Mouse (Mus musculus) hindbrain, embryonic 12.5 days (tissue): ENCODE measurements around the gene Xlr5a. TPM values are rescaled to one million over a fixed set of nuclear protein-coding genes. Genes with fewer than 3 reads are reported as not detected.
"Not testable (repeated sequence)": the region's sequence is repeated elsewhere in the genome, so short reads cannot be mapped to it uniquely, and the experiment has no call there.

ENCODE experiments used
- ATAC-seq: fragments of 200-750 bp; cut with Nextera tagmentation; 2 replicates; pipeline ENCODE4 v1.8.0; 2017; ENCODE audit warnings: moderate TSS enrichment; ENCODE audit not compliant: low FRiP score
- H3K27ac ChIP-seq: fragments of 300-500 bp; sonication (generic); 2 replicates; pipeline ENCODE4 v1.5.1; 2016; ENCODE audit warnings: mild to moderate bottlenecking
- H3K27me3 ChIP-seq: fragments of 300-500 bp; sonication (generic); 2 replicates; pipeline ENCODE4 v1.6.1; 2016; ENCODE audit warnings: mild to moderate bottlenecking
- H3K36me3 ChIP-seq: fragments of 300-500 bp; sonication (generic); 2 replicates; pipeline ENCODE4 v1.6.1; 2016; ENCODE audit warnings: mild to moderate bottlenecking
- H3K4me1 ChIP-seq: fragments of 300-500 bp; sonication (generic); 2 replicates; pipeline ENCODE4 v1.6.1; 2016
- H3K4me2 ChIP-seq: fragments of 300-500 bp; sonication (generic); replicated peaks from 2 replicates; pipeline ENCODE4 v1.6.1; 2016; ENCODE audit warnings: mild to moderate bottlenecking
- H3K4me3 ChIP-seq: fragments of 300-500 bp; sonication (generic); 2 replicates; pipeline ENCODE4 v1.5.1; 2016; ENCODE audit warnings: mild to moderate bottlenecking
- H3K9ac ChIP-seq: fragments of 300-500 bp; sonication (generic); 2 replicates; pipeline ENCODE4 v1.6.1; 2016; ENCODE audit warnings: mild to moderate bottlenecking, moderate library complexity
- H3K9me3 ChIP-seq: fragments of 300-500 bp; sonication (generic); replicated peaks from 2 replicates; pipeline ENCODE4 v1.6.1; 2016; ENCODE audit warnings: mild to moderate bottlenecking
- WGBS: fragments of 180-500 bp; shearing (Covaris S2); methylation state at CpG from one replicate; pipeline ENCODE4 v1.1.7; 2016; 5-methylcytosine and 5-hydroxymethylcytosine counted together
- polyA plus RNA-seq: library from polyadenylated mRNA; unstranded; fragments of >200 nt; fragmentation: Nextera tagmentation; extraction: Ambion mirVana; gene quantifications from 2 replicates; pipeline ENCODE4 v1.2.1, GENCODE M21; 2016

Xlr5a gene
- polyA plus RNA-seq, 1 experiment from 2014 or later: not detected

GRCm38 (mm10) chrX:73229288-73229687 is 63.5 kb downstream of the Xlr5a start:
- H3K4me2 ChIP-seq: peak overlapping the region; percentile 71
- peak overlapping the region; percentile 92 for H3K27ac ChIP-seq
- peaks cover 11% of the 10 kb centered on the region; the same call in 1 of the 2 replicates for H3K27me3 ChIP-seq
- no peaks in the 10 kb centered on the region for H3K9me3 ChIP-seq
- no peaks in the 10 kb centered on the region for H3K36me3 ChIP-seq
- no peaks in the 10 kb centered on the region for H3K4me1 ChIP-seq
- ATAC-seq: no peak
- WGBS: 43% methylated on average over 3 of the region's 3 CpGs
- H3K9ac ChIP-seq: peak overlapping the region; percentile 72
- H3K4me3 ChIP-seq: peak overlapping the region; percentile 62

GRCm38 (mm10) chrX:73228606-73229214 is 64.1 kb downstream of the Xlr5a start:
- peak; percentile 64 for ATAC-seq
- H3K9ac ChIP-seq: peak overlapping the region; percentile 72
- peak overlapping the region; percentile 71 for H3K4me2 ChIP-seq
- WGBS: 24% methylated on average over 47 of the region's 51 CpGs
- no peaks in the 10 kb centered on the region for H3K36me3 ChIP-seq
- peak overlapping the region; percentile 62 for H3K4me3 ChIP-seq
- H3K27ac ChIP-seq: peak overlapping the region; percentile 92
- no peaks in the 10 kb centered on the region for H3K9me3 ChIP-seq
- peaks cover 11% of the 10 kb centered on the region; the same call in 1 of the 2 replicates for H3K27me3 ChIP-seq
- H3K4me1 ChIP-seq: no peaks in the 10 kb centered on the region

- Histone ChIP-seq H3K36me3 (no peaks in the 10 kb centered on the region), H3K27ac (peak within 1 kb of the TSS; percentile 92), H3K9ac (peak within 1 kb of the TSS; percentile 72), H3K4me2 (peak within 1 kb of the TSS; percentile 71), H3K4me3 (peak within 1 kb of the TSS; percentile 62), H3K9me3 (no peaks in the 10 kb centered on the region), H3K27me3 (peaks cover 11% of the 10 kb centered on the region; the same call in 1 of the 2 replicates), H3K4me1 (no peaks in the 10 kb centered on the region)
- WGBS: 21% methylated on average over 39 of the region's 39 CpGs
- peak; percentile 97 for ATAC-seq
Measured at GRCm38 (mm10) chrX:73227914-73228605, 64.7 kb downstream of the Xlr5a start, which contains the start of gene F8a. F8a (plus strand) TSS chrX:73228291.

- Histone ChIP-seq H3K4me1 (no peaks in the 10 kb centered on the region), H3K4me2 (no peak overlapping the region), H3K36me3 (no peaks in the 10 kb centered on the region), H3K9me3 (no peaks in the 10 kb centered on the region), H3K4me3 (no peak overlapping the region), H3K27ac (no peak overlapping the region), H3K9ac (no peak overlapping the region), H3K27me3 (peaks cover 11% of the 10 kb centered on the region; the same call in 1 of the 2 replicates)
- 53% methylated on average over 1 of the region's 1 CpGs for WGBS
- no peak for ATAC-seq
Measured at GRCm38 (mm10) chrX:73225365-73225764, 67.4 kb downstream of the Xlr5a start.

GRCm38 (mm10) chrX:73213819-73214564 is 78.8 kb downstream of the Xlr5a start, which contains the start of gene Xlr4b:
Xlr4b (plus strand) TSS chrX:73214333.
- not testable (repeated sequence) for H3K9ac ChIP-seq, H3K27ac ChIP-seq, H3K4me1 ChIP-seq, H3K9me3 ChIP-seq, H3K4me2 ChIP-seq, H3K27me3 ChIP-seq, H3K4me3 ChIP-seq, ATAC-seq, H3K36me3 ChIP-seq
- WGBS: 79% methylated on average over 19 of the region's 19 CpGs

GRCm38 (mm10) chrX:73191934-73192333 is 100.8 kb downstream of the Xlr5a start, which contains the start of gene Xlr3b:
Xlr3b (plus strand) TSS chrX:73192207.
- not testable (repeated sequence) for H3K4me3 ChIP-seq, ATAC-seq, H3K27ac ChIP-seq, H3K4me2 ChIP-seq, H3K4me1 ChIP-seq, H3K36me3 ChIP-seq, H3K27me3 ChIP-seq, H3K9ac ChIP-seq, H3K9me3 ChIP-seq
- WGBS: 72% methylated on average over 11 of the region's 12 CpGs

- H3K9me3 ChIP-seq, H3K27me3 ChIP-seq, H3K9ac ChIP-seq, H3K4me2 ChIP-seq, H3K4me3 ChIP-seq, H3K27ac ChIP-seq, ATAC-seq, H3K4me1 ChIP-seq, H3K36me3 ChIP-seq: not testable (repeated sequence)
- 81% methylated on average over 8 of the region's 15 CpGs for WGBS
Measured at GRCm38 (mm10) chrX:73176889-73177288, 115.9 kb downstream of the Xlr5a start, which contains the start of gene Spin2d. Spin2d (minus strand) TSS chrX:73176989.

GRCm38 (mm10) chrX:73149350-73149749 is 143.4 kb downstream of the Xlr5a start, which contains the start of gene DXBay18:
DXBay18 (minus strand) TSS chrX:73149450.
- not testable (repeated sequence) for H3K9me3 ChIP-seq, H3K27ac ChIP-seq, H3K27me3 ChIP-seq, ATAC-seq, H3K4me3 ChIP-seq, H3K9ac ChIP-seq, H3K4me2 ChIP-seq, H3K36me3 ChIP-seq, H3K4me1 ChIP-seq
- no CpG with 5 or more reads among the region's 7 CpGs for WGBS

GRCm38 (mm10) chrX:73148496-73148895 is 144.3 kb downstream of the Xlr5a start, which contains the start of gene Xlr5b:
Xlr5b (plus strand) TSS chrX:73148796.
- H3K9me3 ChIP-seq, H3K27ac ChIP-seq, H3K27me3 ChIP-seq, H3K4me2 ChIP-seq, H3K4me3 ChIP-seq, H3K4me1 ChIP-seq, ATAC-seq, H3K36me3 ChIP-seq, H3K9ac ChIP-seq: not testable (repeated sequence)
- WGBS: no CpG with 5 or more reads among the region's 20 CpGs

GRCm38 (mm10) chrX:73143218-73143618 is 149.6 kb downstream of the Xlr5a start:
- H3K36me3 ChIP-seq, H3K4me3 ChIP-seq, H3K27me3 ChIP-seq, H3K4me1 ChIP-seq, H3K4me2 ChIP-seq, H3K9ac ChIP-seq, H3K9me3 ChIP-seq, H3K27ac ChIP-seq: not testable (repeated sequence)
- peak; percentile 40; the same call in 1 of the 2 replicates for ATAC-seq
- no CpG with 5 or more reads among the region's 7 CpGs for WGBS

- not testable (repeated sequence) for H3K36me3 ChIP-seq, ATAC-seq, H3K4me2 ChIP-seq, H3K9ac ChIP-seq, H3K9me3 ChIP-seq, H3K27me3 ChIP-seq, H3K27ac ChIP-seq, H3K4me1 ChIP-seq, H3K4me3 ChIP-seq
- no CpG with 5 or more reads among the region's 12 CpGs for WGBS
Measured at GRCm38 (mm10) chrX:73122859-73123829, 169.6 kb downstream of the Xlr5a start.
